Mouse (Mus musculus): Measurements from ENCODE around the gene Tgfb3. TPM values are rescaled to one million over a fixed set of nuclear protein-coding genes. Genes with fewer than 3 reads are reported as not detected.

Gene Tgfb3
- 10 to 100 TPM; 12.7 to 13.9 TPM for total RNA-seq (2021)

GRCm38 (mm10) chr12:86078553-86079201 lies at the start of gene Tgfb3:
Tgfb3 (minus strand) TSS chr12:86079041.
- intact Hi-C loops (cut with DNase I): loop anchor here (1.0 to 2.0 kb wide), 3 partner anchors 52 to 214 kb away; no protein-coding TSS in a partner anchor
- DNase-seq (ENCODE audit: low spot score in 2 of 2): peak; percentile 39 to 43

- DNase-seq (ENCODE audit: low spot score in 2 of 2): no peak
- intact Hi-C loops (cut with DNase I): no loop called here
Measured at GRCm38 (mm10) chr12:86128122-86128521, 49.3 kb upstream of the Tgfb3 start.

GRCm38 (mm10) chr12:86124016-86124415 lies 45.2 kb upstream of the Tgfb3 start:
- DNase-seq (ENCODE audit: low spot score in 2 of 2): no peak
- intact Hi-C loops (cut with DNase I): no loop called here

- intact Hi-C loops (cut with DNase I): no loop called here
- no peak for DNase-seq (ENCODE audit: low spot score in 2 of 2)
Measured at GRCm38 (mm10) chr12:86116295-86116835, 37.5 kb upstream of the Tgfb3 start.

- intact Hi-C loops (cut with DNase I): no loop called here
- DNase-seq (ENCODE audit: low spot score in 2 of 2): no peak
Measured at GRCm38 (mm10) chr12:86110637-86111036, 31.8 kb upstream of the Tgfb3 start.

GRCm38 (mm10) chr12:86109531-86109930 lies 30.7 kb upstream of the Tgfb3 start:
- intact Hi-C loops (cut with DNase I): no loop called here
- no peak for DNase-seq (ENCODE audit: low spot score in 2 of 2)

- DNase-seq (ENCODE audit: low spot score in 2 of 2): no peak
- intact Hi-C loops (cut with DNase I): no loop called here
Measured at GRCm38 (mm10) chr12:86107645-86108044, 28.8 kb upstream of the Tgfb3 start.

- no peak for DNase-seq (ENCODE audit: low spot score in 2 of 2)
- intact Hi-C loops (cut with DNase I): no loop called here
Measured at GRCm38 (mm10) chr12:86106086-86106485, 27.2 kb upstream of the Tgfb3 start.

- no peak for DNase-seq (ENCODE audit: low spot score in 2 of 2)
- intact Hi-C loops (cut with DNase I): no loop called here
Measured at GRCm38 (mm10) chr12:86105546-86105945, 26.7 kb upstream of the Tgfb3 start.

- DNase-seq (ENCODE audit: low spot score in 2 of 2): no peak
- intact Hi-C loops (cut with DNase I): no loop called here
Measured at GRCm38 (mm10) chr12:86104297-86104696, 25.5 kb upstream of the Tgfb3 start.

- intact Hi-C loops (cut with DNase I): no loop called here
- DNase-seq (ENCODE audit: low spot score in 2 of 2): no peak
Measured at GRCm38 (mm10) chr12:86103852-86104251, 25.0 kb upstream of the Tgfb3 start.

GRCm38 (mm10) chr12:86103391-86103790 lies 24.6 kb upstream of the Tgfb3 start:
- no peak for DNase-seq (ENCODE audit: low spot score in 2 of 2)
- intact Hi-C loops (cut with DNase I): no loop called here

- DNase-seq (ENCODE audit: low spot score in 2 of 2): no peak
- intact Hi-C loops (cut with DNase I): no loop called here
Measured at GRCm38 (mm10) chr12:86102686-86103085, 23.8 kb upstream of the Tgfb3 start.

GRCm38 (mm10) chr12:86100711-86101110 lies 21.9 kb upstream of the Tgfb3 start:
- intact Hi-C loops (cut with DNase I): no loop called here
- DNase-seq (ENCODE audit: low spot score in 2 of 2): no peak

- intact Hi-C loops (cut with DNase I): no loop called here
- DNase-seq (ENCODE audit: low spot score in 2 of 2): no peak
Measured at GRCm38 (mm10) chr12:86097781-86098180, 18.9 kb upstream of the Tgfb3 start.

- no peak for DNase-seq (ENCODE audit: low spot score in 2 of 2)
- intact Hi-C loops (cut with DNase I): no loop called here
Measured at GRCm38 (mm10) chr12:86095806-86096205, 17.0 kb upstream of the Tgfb3 start.

- DNase-seq (ENCODE audit: low spot score in 2 of 2): no peak
- intact Hi-C loops (cut with DNase I): no loop called here
Measured at GRCm38 (mm10) chr12:86094075-86094474, 15.2 kb upstream of the Tgfb3 start.

GRCm38 (mm10) chr12:86091601-86092132 lies 12.8 kb upstream of the Tgfb3 start:
- DNase-seq (ENCODE audit: low spot score in 2 of 2): no peak
- intact Hi-C loops (cut with DNase I): no loop called here

- no peak for DNase-seq (ENCODE audit: low spot score in 2 of 2)
- intact Hi-C loops (cut with DNase I): no loop called here
Measured at GRCm38 (mm10) chr12:86090764-86091163, 11.9 kb upstream of the Tgfb3 start.

- intact Hi-C loops (cut with DNase I): no loop called here
- no peak for DNase-seq (ENCODE audit: low spot score in 2 of 2)
Measured at GRCm38 (mm10) chr12:86088042-86088441, 9.2 kb upstream of the Tgfb3 start.

GRCm38 (mm10) chr12:86086550-86086949 lies 7.7 kb upstream of the Tgfb3 start:
- intact Hi-C loops (cut with DNase I): no loop called here
- DNase-seq (ENCODE audit: low spot score in 2 of 2): peak in 1 of 2 experiments; percentile 18
